Mouse (Mus musculus): ENCODE results near the gene Txndc11.

GRCm38 (mm10) chr16:11072454-11072853 lies 62.0 kb downstream of the Txndc11 start:
- TF ChIP-seq TCF12 (IDR thresholded peaks at IDR 0.05; ENCODE audit: low read depth, low read length) (no peak), MYC (IDR thresholded peaks at IDR 0.05; ENCODE audit: low read depth, low read length) (no peak), ETS1 (IDR thresholded peaks at IDR 0.05; ENCODE audit: low read depth, low read length) (no peak), MAX (IDR thresholded peaks at IDR 0.05; ENCODE audit: low read length) (no peak), CTCF (IDR thresholded peaks at IDR 0.05 in 2 of 3, conservative IDR thresholded peaks at IDR 0.05 in 1 of 3; ENCODE audit: control insufficient read depth in 1 of 3, insufficient read depth in 1 of 3, low read depth in 2 of 3, low read length in 3 of 3, poor library complexity in 1 of 3, severe bottlenecking in 1 of 3) (no peak), ZNF384 (IDR thresholded peaks at IDR 0.05; ENCODE audit: low read depth, low read length) (no peak), POLR2AphosphoS2 (IDR thresholded peaks at IDR 0.05; ENCODE audit: low read length) (no peak), EP300 (IDR thresholded peaks at IDR 0.05; ENCODE audit: low read depth in 1 of 2, low read length in 2 of 2) (no peak), TAL1 (IDR thresholded peaks at IDR 0.05; ENCODE audit: low read length) (no peak), CHD2 (IDR thresholded peaks at IDR 0.05; ENCODE audit: low read length) (no peak), CHD1 (IDR thresholded peaks at IDR 0.05; ENCODE audit: low read depth, low read length) (no peak)
